Mouse (Mus musculus) B cell, adult 62 days (primary cell): Measurements from ENCODE around the gene Tns4. TPM values are rescaled to one million over a fixed set of nuclear protein-coding genes. Genes with fewer than 3 reads are reported as not detected.

Experiments
- total RNA-seq: library from RNA; stranded (reverse); gene quantifications from 4 replicates; pipeline ENCODE4 v1.2.4, GENCODE M21; 2023

Tns4 gene
- total RNA-seq: not detected in 4 replicates

DNA sequence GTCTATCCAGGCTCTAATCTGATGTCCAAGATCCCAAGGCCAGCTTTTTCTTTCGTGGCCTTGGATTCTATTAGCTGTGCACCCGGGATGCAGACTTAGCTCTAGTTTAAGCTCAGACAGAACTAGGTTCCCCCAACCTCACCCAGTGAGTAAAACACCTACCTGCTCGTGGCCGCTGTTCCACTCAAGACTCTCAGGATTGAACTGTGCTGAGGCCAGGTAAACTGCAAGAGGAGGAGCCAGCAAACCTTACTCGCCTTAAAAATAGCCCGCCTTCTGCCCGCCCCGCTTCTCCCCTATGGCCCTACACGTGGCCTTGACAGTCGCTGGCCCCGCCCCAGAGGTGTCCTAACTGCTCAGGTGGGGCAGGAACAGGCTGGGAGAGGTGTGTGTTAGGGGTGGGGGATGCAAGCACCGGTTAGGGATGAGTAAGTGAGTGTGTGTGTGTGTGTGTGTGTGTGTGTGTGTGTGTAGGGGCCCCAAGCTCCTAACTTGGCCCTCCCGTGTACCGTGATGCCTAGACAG, at the start of gene Tns4:
TSS of gene Tns4 (minus strand) at position 230 of the 525 bp plus-strand sequence.

DNA sequence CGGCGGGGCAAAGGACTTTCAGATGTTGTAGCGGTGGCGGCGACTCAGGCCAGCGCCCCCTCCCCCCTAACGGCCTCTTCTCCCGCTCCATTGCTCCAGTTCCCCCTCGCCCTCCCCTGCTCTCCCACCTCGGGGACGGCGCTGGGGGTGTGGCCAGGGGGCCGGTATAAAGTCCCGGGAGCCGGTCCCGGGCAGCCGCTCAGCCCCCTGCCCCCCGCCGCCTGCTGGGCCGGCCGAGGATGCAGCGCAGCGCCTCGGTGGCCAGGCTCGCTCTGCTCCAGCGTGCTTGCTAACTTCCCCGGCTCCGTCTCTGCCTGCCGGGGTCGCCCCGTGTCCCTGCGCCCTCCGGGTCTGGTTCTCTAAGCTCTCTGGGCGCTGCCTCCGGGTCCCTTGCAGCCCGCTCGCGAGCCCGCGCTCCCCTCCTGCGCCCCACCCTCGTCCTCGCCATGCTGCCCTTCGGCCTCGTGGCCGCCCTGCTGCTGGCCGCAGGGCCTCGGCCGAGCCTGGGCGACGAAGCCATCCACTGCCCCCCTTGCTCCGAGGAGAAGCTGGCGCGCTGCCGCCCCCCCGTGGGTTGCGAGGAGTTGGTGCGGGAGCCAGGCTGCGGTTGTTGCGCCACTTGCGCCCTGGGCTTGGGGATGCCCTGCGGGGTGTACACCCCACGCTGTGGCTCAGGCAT, 47.9 kb downstream of the Tns4 start, which contains the start of gene Igfbp4:
TSS of gene Igfbp4 (plus strand) at position 194 of the 679 bp plus-strand sequence.

GRCm38 (mm10) chr11:99023500-99024467, 65.3 kb downstream of the Tns4 start, which contains the start of gene Top2a:
Gene Top2a (minus strand): TSS chr11:99024189.

Other genes starting within 250 kb of the Tns4 start
- gene Wipf2, start 225.7 kb downstream of the Tns4 start, total RNA-seq: 42.7 to 50.1 TPM (median 45.7 TPM) in 4 replicates
- gene Cdc6, start 181.5 kb downstream of the Tns4 start, total RNA-seq: 1.1 to 2.4 TPM (median 1.3 TPM) in 4 replicates
- gene Rara, start 161.5 kb downstream of the Tns4 start, total RNA-seq: 114 to 123 TPM (median 116 TPM) in 4 replicates
- not detected in 4 replicates for gene Gjd3, start 106.3 kb downstream of the Tns4 start, total RNA-seq
- gene Top2a, start 65.1 kb downstream of the Tns4 start, total RNA-seq: 17.7 to 23.4 TPM (median 23.2 TPM) in 4 replicates
- gene Igfbp4, start 48.1 kb downstream of the Tns4 start, total RNA-seq: 0.57 to 1.8 TPM (median 0.71 TPM) in 4 replicates
- gene Ccr7, start 65.8 kb upstream of the Tns4 start, total RNA-seq: 903 to 950 TPM (median 930 TPM) in 4 replicates
- gene Smarce1, start 141.7 kb upstream of the Tns4 start, total RNA-seq: 150 to 170 TPM (median 165 TPM) in 4 replicates
- gene Krt222, start 154.8 kb upstream of the Tns4 start, total RNA-seq: 0.60 to 2.4 TPM (median 1.8 TPM) in 4 replicates
- not detected in 4 replicates for gene Krt24, start 196.0 kb upstream of the Tns4 start, total RNA-seq
- not detected in 4 replicates for gene Krt25, start 233.6 kb upstream of the Tns4 start, total RNA-seq
- gene Krt26, start 248.7 kb upstream of the Tns4 start, total RNA-seq: not detected in 4 replicates